In the genomic region with DNA sequence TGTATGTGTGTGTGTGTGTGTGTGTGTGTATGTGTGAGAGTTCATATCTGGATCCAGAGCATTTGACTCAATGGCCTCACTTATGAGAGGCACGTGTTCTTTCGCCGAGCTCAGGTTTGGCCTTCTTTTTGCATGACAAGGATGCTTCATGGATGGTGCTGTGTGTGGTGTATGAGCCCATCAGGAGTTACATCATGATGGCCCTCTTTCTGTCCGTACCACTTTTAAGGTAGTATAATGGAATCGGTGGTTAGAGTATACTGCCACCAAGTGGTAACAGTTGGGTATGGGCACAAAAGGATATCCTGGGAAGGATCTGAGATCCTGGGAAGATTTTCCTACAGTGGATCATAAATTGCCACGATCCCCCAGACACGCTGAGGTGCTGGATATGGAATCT, we compare ENCODE assay signal across 9 mouse cellular contexts. TPM values are rescaled to one million over a fixed set of nuclear protein-coding genes. Genes with fewer than 3 reads are reported as not detected.
DNase-seq lines count a peak whose midpoint lies in the region; ATAC-seq and TF ChIP-seq lines count a peak whose summit lies in the region.
"Had no signal": no experiment of that assay in that cellular context is flagged by ENCODE, and none has a peak within 500 bp of the region (broad histone marks: within the 10 kb centered on the region; RNA-seq: fewer than 3 reads in every experiment).

No protein-coding gene starts in this region.

- TF ChIP-seq POLR2A in MEL (IDR thresholded peaks at IDR 0.05; ENCODE audit: control insufficient read depth in 1 of 2, insufficient read depth in 1 of 2, low read depth in 1 of 2, low read length in 2 of 2, poor library complexity in 1 of 2): no peak
- no peak for TF ChIP-seq POLR2A in cerebellum, adult 2 months (IDR thresholded peaks at IDR 0.05; ENCODE audit: borderline replicate concordance, insufficient read depth, low read length)

- H3K27me3 ChIP-seq in MEL (ENCODE audit: control insufficient read depth in 1 of 2, insufficient read depth in 2 of 2, low read length in 2 of 2): peaks cover 0 to 2% of the 10 kb centered on the region in 2 experiments; a peak in 2 of 4 replicates
- no peaks in the 10 kb centered on the region for H3K27me3 ChIP-seq in cerebellum, adult 2 months (ENCODE audit: control insufficient read depth, insufficient read depth, low read length)
- no peaks in the 10 kb centered on the region for H3K27me3 ChIP-seq in midbrain, postnatal 0 days (ENCODE audit: insufficient read depth, low read length)

- 13% methylated on average over 7 of the region's 7 CpGs for WGBS in cerebellum, adult 2 months
- 13% methylated on average over 7 of the region's 7 CpGs for WGBS in midbrain, postnatal 0 days

- TF ChIP-seq CTCF in MEL (IDR thresholded peaks at IDR 0.05 in 2 of 3, conservative IDR thresholded peaks at IDR 0.05 in 1 of 3; ENCODE audit: control insufficient read depth in 1 of 3, insufficient read depth in 1 of 3, low read depth in 2 of 3, low read length in 3 of 3, poor library complexity in 1 of 3, severe bottlenecking in 1 of 3): peak; percentile 11 to 86 (median 84); a peak in 4 of 6 replicates
- TF ChIP-seq CTCF in cerebellum, adult 2 months (IDR thresholded peaks at IDR 0.05; ENCODE audit: borderline replicate concordance, insufficient read depth, low read depth, low read length): peak; percentile 51; the same call in 1 of the 2 replicates
- peak; percentile 92 for TF ChIP-seq CTCF in midbrain, postnatal 0 days (IDR thresholded peaks at IDR 0.05)

- peak; percentile 71 for ATAC-seq in inflammation-experienced regulatory T-cells, adult 6 months
- ATAC-seq in midbrain, postnatal 0 days (ENCODE audit: low FRiP score): no peak

- no peak overlapping the region for H3K9ac ChIP-seq in MEL (ENCODE audit: control insufficient read depth, low read depth, low read length, poor library complexity, severe bottlenecking)
- no peak overlapping the region for H3K9ac ChIP-seq in midbrain, postnatal 0 days (replicated peaks; ENCODE audit: low read length, poor library complexity, severe bottlenecking)

- DNase-seq in 416B (ENCODE audit: low read depth) (peak; percentile 69), MEL (ENCODE audit: low read depth, low spot score) (peak; percentile 49)
- DNase-seq in cerebellum, adult 2 months: peak; percentile 45 to 55
- DNase-seq in forelimb bud, embryonic 11.5 days (ENCODE audit: low read depth, low spot score): peak; percentile 48
- DNase-seq in left cerebral cortex, postnatal 25 days (ENCODE audit: low spot score in 2 of 2): peak; percentile 65 to 81
- DNase-seq in midbrain, postnatal 0 days (ENCODE audit: low spot score): peak; percentile 79
- DNase-seq in yolk sac, embryonic 10.5 days (ENCODE audit: low spot score): peak; percentile 38

- H3K79me2 ChIP-seq in MEL (ENCODE audit: control insufficient read depth, insufficient read depth, low read length, poor library complexity): no peaks in the 10 kb centered on the region

- no peak for TF ChIP-seq EP300 in MEL (IDR thresholded peaks at IDR 0.05; ENCODE audit: low read depth in 1 of 2, low read length in 2 of 2)

- intact Hi-C loops in left cerebral cortex, postnatal 25 days (cut with DNase I): loop anchor here (1.0 to 5.0 kb wide), 4 partner anchors 60 to 225 kb away; a partner anchor contains a TSS

- no peaks in the 10 kb centered on the region for H3K9me3 ChIP-seq in MEL (replicated peaks; ENCODE audit: insufficient read depth, low read length)
- no peaks in the 10 kb centered on the region for H3K9me3 ChIP-seq in midbrain, postnatal 0 days (ENCODE audit: low read length)

- H3K4me1 ChIP-seq in MEL (ENCODE audit: control insufficient read depth in 1 of 2, insufficient read depth in 2 of 2, low read length in 2 of 2): no peaks in the 10 kb centered on the region; a peak in 1 of 4 replicates
- H3K4me1 ChIP-seq in cerebellum, adult 2 months (ENCODE audit: control insufficient read depth, insufficient read depth, low read length): no peaks in the 10 kb centered on the region
- no peaks in the 10 kb centered on the region for H3K4me1 ChIP-seq in midbrain, postnatal 0 days (ENCODE audit: insufficient read depth, low read length)

- H3K4me2 ChIP-seq in midbrain, postnatal 0 days (ENCODE audit: low read depth, low read length, poor library complexity, severe bottlenecking): no peak overlapping the region

- no peaks in the 10 kb centered on the region for H3K36me3 ChIP-seq in MEL (ENCODE audit: control insufficient read depth in 1 of 2, insufficient read depth in 2 of 2, low read length in 2 of 2)
- no peaks in the 10 kb centered on the region for H3K36me3 ChIP-seq in midbrain, postnatal 0 days (ENCODE audit: insufficient read depth, low read length)

- no peak overlapping the region for H3K4me3 ChIP-seq in MEL (ENCODE audit: control insufficient read depth in 1 of 2, insufficient read depth in 1 of 2, low read depth in 2 of 2, low read length in 2 of 2)
- H3K4me3 ChIP-seq in cerebellum, adult 2 months (replicated peaks; ENCODE audit: insufficient read depth, low read depth, low read length): no peak overlapping the region
- no peak overlapping the region for H3K4me3 ChIP-seq in midbrain, postnatal 0 days (ENCODE audit: low read depth, low read length)
- H3K4me3 ChIP-seq: erythroblast, embryonic 14.5 days had no signal

- peak; percentile 79 for TF ChIP-seq RAD21 in MEL (IDR thresholded peaks at IDR 0.05; ENCODE audit: low read depth, low read length)

- H3K27ac ChIP-seq in MEL (ENCODE audit: control insufficient read depth, low read depth, low read length): no peak overlapping the region
- no peak overlapping the region for H3K27ac ChIP-seq in cerebellum, adult 2 months (ENCODE audit: insufficient read depth, low read length)
- no peak overlapping the region for H3K27ac ChIP-seq in midbrain, postnatal 0 days (ENCODE audit: low read depth, low read length)

TF ChIP-seq in MEL, 35 proteins besides CTCF, POLR2A, EP300 and RAD21:
- TF ChIP-seq GABPA (IDR thresholded peaks at IDR 0.05; ENCODE audit: low read depth, low read length): no peak
- peak; percentile 74 for TF ChIP-seq ZC3H11A (IDR thresholded peaks at IDR 0.05; ENCODE audit: low read depth, low read length)
- TF ChIP-seq SMC3 (IDR thresholded peaks at IDR 0.05; ENCODE audit: low read depth, low read length): peak; percentile 87
TF ChIP-seq in MEL: peak in this region for 2.

RNA-seq across cellular contexts. Expression of a gene that starts 8.1 kb away (rescaled TPM):
- total RNA-seq in MEL (2012; rRNA removed): 14.7 and 15.1 TPM in 2 replicates
- 10 to 100 TPM in 1 of 2 experiments, not detected in 1; 18.2 TPM for polyA plus RNA-seq in MEL (2012; ENCODE audit: insufficient read depth in 1 of 2, insufficient read length in 2 of 2, low read depth in 1 of 2, low replicate concordance in 2 of 2, missing spikeins in 1 of 2)
- polyA plus RNA-seq in cerebellum, adult 2 months (2012; rRNA removed): 0.03 and 0.07 TPM in 2 replicates
- polyA plus RNA-seq in inflammation-experienced regulatory T-cells, adult 6 months (2017; shearing (Covaris generic)): 10 to 100 TPM in 1 of 3 experiments, 1 to 10 TPM in 2; 4.9 to 33.1 (median 5.2) TPM
- under 1 TPM; 0.46 to 0.69 TPM for total RNA-seq in left cerebral cortex, postnatal 25 days (2021)
- 2.5 and 3.9 TPM in 2 replicates for total RNA-seq in midbrain, postnatal 0 days (2014; rRNA removed)
- polyA plus RNA-seq in midbrain, postnatal 0 days (2015; fragmentation: Nextera tagmentation; extraction: Ambion mirVana): 2.1 and 2.2 TPM in 2 replicates

RNA-seq across cellular contexts. Expression of a gene that starts 58.9 kb away (rescaled TPM):
- total RNA-seq in MEL (2012; rRNA removed): 6.8 and 7.9 TPM in 2 replicates
- 10 to 100 TPM in 1 of 2 experiments, not detected in 1; 22.8 TPM for polyA plus RNA-seq in MEL (2012; ENCODE audit: insufficient read depth in 1 of 2, insufficient read length in 2 of 2, low read depth in 1 of 2, low replicate concordance in 2 of 2, missing spikeins in 1 of 2)
- polyA plus RNA-seq in cerebellum, adult 2 months (2012; rRNA removed): 53.5 and 63.1 TPM in 2 replicates
- polyA plus RNA-seq in inflammation-experienced regulatory T-cells, adult 6 months (2017; shearing (Covaris generic)): 10 to 100 TPM; 23.1 to 29.5 (median 27.6) TPM
- total RNA-seq in left cerebral cortex, postnatal 25 days (2021): 10 to 100 TPM; 60.7 to 68.6 TPM
- 79.7 and 89.5 TPM in 2 replicates for total RNA-seq in midbrain, postnatal 0 days (2014; rRNA removed)
- 17.3 and 18.6 TPM in 2 replicates for polyA plus RNA-seq in midbrain, postnatal 0 days (2015; fragmentation: Nextera tagmentation; extraction: Ambion mirVana)
